Mouse (Mus musculus) E14TG2a.4 (cell line): ENCODE data around the gene Inhbc.

Source experiments
- CTCF ChIP-seq: conservative IDR thresholded peaks from 2 replicates; pipeline ENCODE4 v1.5.1; 2014; ENCODE audit warnings: low read length
- POU5F1 ChIP-seq: IDR thresholded peaks from 2 replicates; pipeline ENCODE4 v1.6.1; 2014; ENCODE audit warnings: low read length, borderline replicate concordance

DNA sequence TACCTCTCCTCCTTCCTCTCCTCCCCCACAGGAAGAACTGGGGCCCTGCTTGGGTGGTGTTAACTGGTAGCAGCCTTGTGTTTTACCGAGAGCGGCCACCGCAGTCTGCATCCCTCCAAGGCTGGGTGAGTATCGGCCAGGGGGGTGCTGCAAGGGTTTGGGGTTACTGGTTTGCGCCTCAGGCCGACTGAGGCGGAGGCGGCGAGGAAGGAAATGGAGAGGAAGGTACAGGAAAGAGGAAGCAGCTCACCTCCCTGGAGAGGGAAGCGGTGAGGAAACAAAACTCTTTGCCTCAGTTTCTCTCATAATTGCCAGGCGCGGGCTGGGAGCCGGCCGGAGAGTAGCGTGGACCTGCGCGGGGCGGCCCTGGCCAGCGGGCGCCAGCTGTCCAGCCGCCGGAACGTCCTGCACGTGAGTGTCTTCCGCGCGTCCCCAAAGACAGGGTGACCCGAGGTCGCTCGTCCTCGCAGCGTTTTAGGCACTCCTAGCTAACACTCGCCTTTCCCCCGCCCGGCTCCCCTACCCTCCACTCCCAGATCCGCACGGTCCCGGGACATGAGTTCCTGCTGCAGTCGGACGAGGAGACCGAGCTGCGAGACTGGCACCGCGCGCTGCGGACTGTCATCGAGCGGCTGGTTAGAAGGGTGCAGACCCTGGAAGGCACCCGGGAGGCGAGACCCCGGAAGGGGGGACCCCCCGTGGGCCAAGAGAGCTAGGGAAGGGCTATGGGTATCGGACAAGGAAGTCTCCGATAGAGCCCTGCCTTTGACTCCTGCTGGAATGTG, 44.0 kb downstream of the Inhbc start:
- TF ChIP-seq CTCF (no peak), POU5F1 (no peak)
